Mouse (Mus musculus) stomach, embryonic 16.5 days (tissue): ENCODE results near the gene Tmem179b. TPM values are rescaled to one million over a fixed set of nuclear protein-coding genes. Genes with fewer than 3 reads are reported as not detected.
A peak's percentile ranks its signal among the peaks of the same experiment; 100 is the strongest.
"Not testable (repeated sequence)": the region's sequence is repeated elsewhere in the genome, so short reads cannot be mapped to it uniquely, and the experiment has no call there.

Experiments used
- ATAC-seq: fragments of 200-750 bp; cut with Nextera tagmentation; 2 replicates; pipeline ENCODE4 v1.8.0; 2017; ENCODE audit warnings: moderate number of reproducible peaks, moderate TSS enrichment; ENCODE audit not compliant: insufficient read depth, low FRiP score
- H3K27ac ChIP-seq: fragments of 300-500 bp; sonication (generic); 2 replicates; pipeline ENCODE4 v1.5.1; 2014; ENCODE audit warnings: low read length
- H3K27me3 ChIP-seq: fragments of 300-500 bp; sonication (generic); 2 replicates; pipeline ENCODE4 v1.6.1; 2014; ENCODE audit warnings: low read length, control low read depth, mixed read lengths; ENCODE audit not compliant: control insufficient read depth, insufficient read depth
- H3K36me3 ChIP-seq: fragments of 300-500 bp; sonication (generic); 2 replicates; pipeline ENCODE4 v1.6.1; 2014; ENCODE audit warnings: low read length; ENCODE audit not compliant: control insufficient read depth, insufficient read depth
- H3K4me1 ChIP-seq: fragments of 300-500 bp; sonication (generic); 2 replicates; pipeline ENCODE4 v1.6.1; 2014; ENCODE audit warnings: low read length, control low read depth, mixed read lengths; ENCODE audit not compliant: control insufficient read depth, insufficient read depth
- H3K4me2 ChIP-seq: fragments of 300-500 bp; sonication (generic); 2 replicates; pipeline ENCODE4 v1.6.1; 2014; ENCODE audit warnings: low read depth, low read length, mixed read lengths
- H3K4me3 ChIP-seq: fragments of 300-500 bp; sonication (generic); replicated peaks from 2 replicates; pipeline ENCODE4 v1.5.1; 2014; ENCODE audit warnings: mild to moderate bottlenecking, low read length
- H3K9ac ChIP-seq: fragments of 300-500 bp; sonication (generic); 2 replicates; pipeline ENCODE4 v1.6.1; 2014; ENCODE audit warnings: low read length
- H3K9me3 ChIP-seq: fragments of 300-500 bp; sonication (generic); replicated peaks from 2 replicates; pipeline ENCODE4 v1.6.1; 2016; ENCODE audit warnings: low read length, control low read depth; ENCODE audit not compliant: control insufficient read depth
- WGBS: fragments of 180-500 bp; shearing (Covaris S2); extraction: QIAGEN DNeasy Blood & Tissue Kit; methylation state at CpG from one replicate; pipeline ENCODE4 v1.1.7; 2014; 5-methylcytosine and 5-hydroxymethylcytosine counted together
- polyA plus RNA-seq: library from polyadenylated mRNA; unstranded; fragments of >200 nt; fragmentation: Nextera tagmentation; extraction: Ambion mirVana; gene quantifications from 2 replicates; pipeline ENCODE4 v1.2.1, GENCODE M21; 2015

Gene Tmem179b
- polyA plus RNA-seq, 1 experiment from 2014 or later = 88.9 TPM

DNA sequence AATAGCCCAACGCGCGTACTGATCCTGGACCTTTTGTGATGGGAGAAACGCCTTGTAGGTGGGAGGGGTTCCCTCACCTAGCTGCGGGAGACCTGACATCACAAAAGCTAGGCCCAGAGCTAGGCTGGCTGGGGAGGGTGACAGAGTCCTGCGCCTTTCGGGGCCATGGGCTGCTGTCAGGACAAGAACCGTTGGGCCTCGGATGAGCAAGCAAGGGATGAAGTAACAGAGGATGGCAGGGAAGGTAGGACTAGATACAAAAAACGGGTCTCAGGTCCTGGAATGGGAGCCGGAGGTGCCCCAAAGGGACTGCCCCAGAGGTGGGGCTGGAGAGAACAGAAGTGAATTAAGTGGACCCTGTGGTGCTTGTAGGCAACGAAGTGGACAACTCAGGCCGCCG, 33.7 kb downstream of the Tmem179b start, which contains the start of gene 1700092M07Rik:
Gene 1700092M07Rik (plus strand): TSS at position 116 of the 400 bp plus-strand sequence.
- peak within 1 kb of the TSS; percentile 81 for H3K4me3 ChIP-seq
- no peak for ATAC-seq
- H3K4me2 ChIP-seq = peak within 1 kb of the TSS; percentile 59
- H3K36me3 ChIP-seq = peaks cover 24% of the 10 kb centered on the region
- H3K9ac ChIP-seq = peak within 1 kb of the TSS; percentile 82
- no peaks in the 10 kb centered on the region for H3K27me3 ChIP-seq
- peak within 1 kb of the TSS; percentile 98 for H3K27ac ChIP-seq
- H3K9me3 ChIP-seq = no peaks in the 10 kb centered on the region
- peaks cover 14% of the 10 kb centered on the region for H3K4me1 ChIP-seq
- 62% methylated on average over 14 of the region's 14 CpGs for WGBS

DNA sequence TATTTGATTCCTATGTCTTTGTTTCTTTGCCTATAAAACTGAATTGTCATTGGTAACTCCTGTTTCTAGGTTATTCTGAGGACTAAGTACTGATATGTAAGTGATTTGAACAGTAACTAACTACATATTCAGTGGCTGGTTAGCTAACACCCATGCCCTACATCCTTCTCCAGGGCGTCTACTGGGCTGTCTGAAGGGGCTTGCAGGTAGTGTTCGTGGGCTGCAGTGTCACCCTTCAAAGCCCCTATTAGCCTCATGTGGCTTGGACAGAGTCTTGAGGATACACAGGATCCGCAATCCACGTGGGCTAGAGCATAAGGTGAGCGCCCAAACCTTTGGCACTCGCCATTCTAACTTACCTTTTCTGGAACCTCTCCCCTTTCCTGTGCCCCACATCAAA, 34.6 kb downstream of the Tmem179b start:
- H3K27me3 ChIP-seq = no peaks in the 10 kb centered on the region
- H3K36me3 ChIP-seq = peaks cover 18% of the 10 kb centered on the region
- H3K4me2 ChIP-seq = no peak overlapping the region
- no peaks in the 10 kb centered on the region for H3K9me3 ChIP-seq
- H3K27ac ChIP-seq = no peak overlapping the region
- H3K4me1 ChIP-seq = peaks cover 14% of the 10 kb centered on the region
- ATAC-seq = no peak
- H3K4me3 ChIP-seq = no peak overlapping the region
- H3K9ac ChIP-seq = no peak overlapping the region
- WGBS = 94% methylated on average over 6 of the region's 6 CpGs

- Histone ChIP-seq H3K9me3 (no peaks in the 10 kb centered on the region), H3K27ac (no peak overlapping the region), H3K9ac (no peak overlapping the region), H3K4me1 (peaks cover 14% of the 10 kb centered on the region), H3K4me3 (no peak overlapping the region), H3K4me2 (no peak overlapping the region), H3K36me3 (peaks cover 17% of the 10 kb centered on the region), H3K27me3 (no peaks in the 10 kb centered on the region)
- WGBS = 88% methylated on average over 7 of the region's 7 CpGs
- ATAC-seq = no peak
Observed at GRCm38 (mm10) chr19:8738911-8739310, 35.4 kb downstream of the Tmem179b start.

DNA sequence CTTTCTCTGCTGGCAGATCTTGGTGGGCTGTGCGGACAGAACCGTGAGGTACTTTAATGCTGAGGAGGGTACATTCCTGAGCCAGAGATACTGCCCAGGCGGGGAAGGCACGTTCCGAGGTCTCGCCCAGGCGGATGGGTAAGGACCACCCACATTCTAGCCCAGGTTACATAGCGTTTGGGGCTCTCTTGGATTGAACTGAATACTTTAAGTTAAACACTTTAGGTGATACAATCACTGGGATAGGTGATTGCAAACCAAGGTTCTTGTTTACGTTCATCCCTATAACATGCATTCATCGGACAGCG, 38.2 kb downstream of the Tmem179b start:
- Histone ChIP-seq H3K4me3 (peak overlapping the region; percentile 94), H3K4me1 (peaks cover 8% of the 10 kb centered on the region), H3K9ac (peak overlapping the region; percentile 92), H3K27me3 (no peaks in the 10 kb centered on the region), H3K36me3 (peaks cover 11% of the 10 kb centered on the region), H3K9me3 (no peaks in the 10 kb centered on the region), H3K27ac (peak overlapping the region; percentile 30), H3K4me2 (peak overlapping the region; percentile 74)
- ATAC-seq = peak; percentile 6; the same call in 1 of the 2 replicates
- whole genome bisulfite sequencing = 1% methylated on average over 11 of the region's 11 CpGs

DNA sequence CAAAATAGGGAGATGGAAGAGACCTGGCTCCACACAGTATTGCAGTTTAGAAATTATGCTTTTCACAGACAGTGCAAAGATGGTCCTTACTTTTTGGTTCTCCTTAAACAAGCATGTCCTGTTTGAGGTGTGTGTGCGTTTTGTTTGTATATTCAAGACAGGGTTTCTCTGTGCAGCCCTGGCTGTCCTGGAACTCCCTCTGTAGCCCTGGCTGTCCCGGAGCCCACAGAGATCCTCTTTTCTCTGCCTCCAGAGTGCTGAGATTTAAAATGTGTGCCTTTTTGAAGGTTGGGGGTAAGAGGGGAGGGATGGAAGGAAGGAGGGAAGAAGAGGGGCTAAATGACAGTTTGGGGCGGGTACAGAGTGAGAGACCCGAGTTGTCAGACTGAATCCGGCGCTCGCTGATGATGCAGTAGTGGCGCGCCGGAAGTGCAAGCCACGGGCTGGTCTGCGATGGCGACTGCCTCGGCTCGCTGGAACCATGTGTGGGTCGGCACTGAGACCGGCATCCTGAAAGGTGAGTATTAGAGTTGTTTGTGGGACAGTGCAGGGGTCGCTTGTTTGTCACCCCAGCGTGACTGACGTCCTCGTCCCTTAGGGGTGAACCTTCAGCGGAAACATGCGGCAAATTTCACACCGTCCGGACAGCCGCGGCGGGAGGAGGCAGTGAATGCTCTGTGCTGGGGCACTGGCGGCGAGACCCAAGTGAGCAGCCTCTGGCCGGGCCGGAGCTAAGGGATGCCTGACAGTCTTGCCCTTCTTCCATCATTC, 38.7 kb downstream of the Tmem179b start, which contains the start of gene Wdr74:
Gene Wdr74 (plus strand): TSS at position 439 of the 771 bp plus-strand sequence.
- H3K4me3 ChIP-seq = peak within 1 kb of the TSS; percentile 94
- no peaks in the 10 kb centered on the region for H3K9me3 ChIP-seq
- under 1% methylated on average over 32 of the region's 32 CpGs for WGBS
- peak within 1 kb of the TSS; percentile 74 for H3K4me2 ChIP-seq
- peaks cover 4% of the 10 kb centered on the region for H3K4me1 ChIP-seq
- H3K27ac ChIP-seq = peak within 1 kb of the TSS; percentile 66
- ATAC-seq = peak; percentile 91
- H3K36me3 ChIP-seq = peaks cover 11% of the 10 kb centered on the region
- peak within 1 kb of the TSS; percentile 92 for H3K9ac ChIP-seq
- H3K27me3 ChIP-seq = no peaks in the 10 kb centered on the region

DNA sequence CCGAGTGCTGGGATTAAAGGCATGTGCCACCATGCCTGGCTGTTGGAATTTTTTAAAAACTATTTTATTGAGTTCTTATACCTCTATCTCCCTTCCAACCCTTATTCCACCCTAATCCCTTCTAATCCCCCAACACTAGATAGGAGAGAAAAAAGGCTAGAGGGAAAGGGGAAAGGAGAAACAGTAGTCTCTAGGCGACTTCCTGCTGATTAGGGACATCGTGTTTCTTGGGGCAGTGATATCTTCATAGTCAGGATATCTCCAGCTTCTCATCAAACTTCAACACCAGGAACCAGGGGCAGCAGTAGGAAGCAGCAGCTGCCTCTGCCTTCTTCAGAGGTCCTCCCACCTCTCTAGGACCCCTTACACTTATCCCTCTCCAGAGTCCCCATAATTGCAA, 39.9 kb downstream of the Tmem179b start:
- no peak for ATAC-seq
- H3K4me2 ChIP-seq = no peak overlapping the region
- no peaks in the 10 kb centered on the region for H3K27me3 ChIP-seq
- H3K9me3 ChIP-seq = no peaks in the 10 kb centered on the region
- no peak overlapping the region for H3K4me3 ChIP-seq
- H3K36me3 ChIP-seq = 0 out of 2 replicates have a peak, but pooled peaks cover under 1% of the 10 kb centered on the region
- no peak overlapping the region for H3K9ac ChIP-seq
- H3K4me1 ChIP-seq = no peaks in the 10 kb centered on the region
- WGBS = 71% methylated on average over 3 of the region's 3 CpGs
- no peak overlapping the region for H3K27ac ChIP-seq

DNA sequence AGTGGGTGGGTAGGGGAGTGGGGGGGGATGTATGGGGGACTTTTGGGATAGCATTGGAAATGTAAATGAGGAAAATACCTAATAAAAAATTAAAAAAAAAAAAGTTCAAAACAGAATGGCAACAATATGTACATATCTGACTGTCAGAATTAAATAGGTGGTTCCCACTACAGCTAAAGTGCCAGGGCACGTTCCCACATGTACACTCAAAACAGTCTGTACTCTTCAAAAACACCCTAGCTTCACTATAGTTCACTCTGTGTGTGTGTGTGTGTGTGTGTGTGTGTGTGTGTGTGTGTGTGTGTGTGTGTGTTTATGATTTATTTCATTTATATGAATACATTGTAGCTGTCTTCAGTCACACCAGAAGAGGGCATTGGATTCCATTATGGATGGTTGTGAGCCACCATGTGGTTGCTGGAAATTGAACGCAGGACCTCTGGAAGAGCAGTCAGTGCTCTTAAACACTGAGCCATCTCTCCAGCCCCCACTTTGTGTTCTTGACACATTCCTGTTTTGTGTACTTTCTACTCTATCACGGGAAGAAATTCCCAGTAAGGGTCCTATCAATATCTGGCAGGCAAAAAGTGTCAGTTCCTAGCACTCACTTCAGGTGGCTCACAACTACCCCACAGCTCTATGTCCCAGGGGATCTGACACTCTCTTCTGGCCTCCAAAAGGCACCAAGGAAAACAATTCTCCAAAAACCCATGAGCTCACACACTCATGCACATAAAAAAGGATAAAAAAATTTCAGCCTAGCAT, 45.8 kb downstream of the Tmem179b start:
- H3K9ac ChIP-seq, H3K9me3 ChIP-seq, H3K4me2 ChIP-seq, H3K27me3 ChIP-seq, ATAC-seq, H3K27ac ChIP-seq, H3K4me3 ChIP-seq: not testable (repeated sequence)
- 40% methylated on average over 3 of the region's 3 CpGs for WGBS
- Histone ChIP-seq H3K36me3 (peaks cover 26% of the 10 kb centered on the region), H3K4me1 (peaks cover 12% of the 10 kb centered on the region)

DNA sequence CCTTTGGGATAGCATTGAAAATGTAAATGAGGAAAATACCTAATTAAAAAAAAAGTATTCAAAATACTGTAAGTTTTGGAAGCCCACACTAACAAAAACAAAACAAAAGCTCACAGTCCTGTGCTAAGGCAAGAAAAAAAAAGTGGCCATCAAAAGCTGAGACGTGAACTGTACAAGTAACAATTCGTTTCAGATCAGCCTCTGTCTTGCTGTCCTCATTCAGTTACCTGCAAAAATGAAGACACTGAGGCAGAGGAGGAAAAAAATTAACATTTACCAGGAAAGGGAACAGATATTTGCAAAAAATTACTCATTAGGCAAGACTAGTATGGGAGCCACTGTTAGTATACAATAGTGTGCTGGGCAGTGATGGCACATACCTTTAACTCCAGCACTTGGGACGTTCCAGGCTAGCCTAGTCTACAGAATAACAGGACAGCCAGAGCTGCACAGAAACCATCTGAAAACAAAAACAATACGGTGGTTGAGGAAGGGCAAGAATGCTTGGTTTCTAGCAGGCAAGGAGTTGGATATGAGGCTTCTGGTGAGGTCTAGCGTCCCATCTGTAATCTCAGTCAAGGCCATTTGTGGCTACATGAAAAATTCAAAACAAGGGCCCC, 46.7 kb downstream of the Tmem179b start:
- H3K27ac ChIP-seq = no peak overlapping the region; the same call in 1 of the 2 replicates
- no peak overlapping the region for H3K4me2 ChIP-seq
- H3K4me3 ChIP-seq = no peak overlapping the region
- no peaks in the 10 kb centered on the region for H3K27me3 ChIP-seq
- H3K36me3 ChIP-seq = peaks cover 26% of the 10 kb centered on the region
- no peak overlapping the region for H3K9ac ChIP-seq
- H3K4me1 ChIP-seq = peaks cover 12% of the 10 kb centered on the region
- 23% methylated on average over 5 of the region's 5 CpGs for WGBS
- ATAC-seq = no peak
- H3K9me3 ChIP-seq = no peaks in the 10 kb centered on the region
